Mouse (Mus musculus): ENCODE measurements around the gene Fbp1. TPM values are rescaled to one million over a fixed set of nuclear protein-coding genes. Genes with fewer than 3 reads are reported as not detected.
A peak's percentile ranks its signal among the peaks of the same experiment; 100 is the strongest.
"Not testable (repeated sequence)": the region's sequence is repeated elsewhere in the genome, so short reads cannot be mapped to it uniquely, and the experiment has no call there.

Fbp1 gene
- polyA plus RNA-seq, 1 experiment from 2014 or later, result not detected

GRCm38 (mm10) chr13:62857941-62858915, 29.9 kb downstream of the Fbp1 start, which contains the start of gene Fbp2:
Gene Fbp2, minus strand, starts transcription at chr13:62858422.
- Histone ChIP-seq H3K27ac (no peak within 1 kb of the TSS), H3K4me1 (0 out of 2 replicates have a peak, but pooled peaks cover 4% of the 10 kb centered on the region), H3K36me3 (replicated peaks) (no peaks in the 10 kb centered on the region), H3K27me3 (ENCODE audit: poor library complexity, severe bottlenecking) (no peaks in the 10 kb centered on the region), H3K9me3 (peaks cover 6% of the 10 kb centered on the region; the same call in 1 of the 2 replicates), H3K4me3 (no peak within 1 kb of the TSS)
- DNase-seq (ENCODE audit: extremely low spot score, low spot score), result no peak
- 77% methylated on average over 21 of the region's 21 CpGs for WGBS

GRCm38 (mm10) chr13:62856850-62857249, 31.2 kb downstream of the Fbp1 start:
- DNase-seq (ENCODE audit: extremely low spot score, low spot score), result no peak
- H3K27me3 ChIP-seq (ENCODE audit: poor library complexity, severe bottlenecking), result no peaks in the 10 kb centered on the region
- H3K27ac ChIP-seq, result no peak overlapping the region
- no peaks in the 10 kb centered on the region for H3K36me3 ChIP-seq (replicated peaks)
- 90% methylated on average over 14 of the region's 14 CpGs for WGBS
- H3K4me3 ChIP-seq, result no peak overlapping the region
- H3K4me1 ChIP-seq, result 0 out of 2 replicates have a peak, but pooled peaks cover 4% of the 10 kb centered on the region
- peaks cover 6% of the 10 kb centered on the region; the same call in 1 of the 2 replicates for H3K9me3 ChIP-seq

GRCm38 (mm10) chr13:62856305-62856675, 31.8 kb downstream of the Fbp1 start:
- peaks cover 6% of the 10 kb centered on the region; the same call in 1 of the 2 replicates for H3K9me3 ChIP-seq
- 0 out of 2 replicates have a peak, but pooled peaks cover 4% of the 10 kb centered on the region for H3K4me1 ChIP-seq
- no peaks in the 10 kb centered on the region for H3K27me3 ChIP-seq (ENCODE audit: poor library complexity, severe bottlenecking)
- H3K4me3 ChIP-seq, result peak overlapping the region; percentile 46
- peak overlapping the region; percentile 77 for H3K27ac ChIP-seq
- no peaks in the 10 kb centered on the region for H3K36me3 ChIP-seq (replicated peaks)
- DNase-seq (ENCODE audit: extremely low spot score, low spot score), result peak; percentile 85
- 10% methylated on average over 5 of the region's 5 CpGs for WGBS

DNA sequence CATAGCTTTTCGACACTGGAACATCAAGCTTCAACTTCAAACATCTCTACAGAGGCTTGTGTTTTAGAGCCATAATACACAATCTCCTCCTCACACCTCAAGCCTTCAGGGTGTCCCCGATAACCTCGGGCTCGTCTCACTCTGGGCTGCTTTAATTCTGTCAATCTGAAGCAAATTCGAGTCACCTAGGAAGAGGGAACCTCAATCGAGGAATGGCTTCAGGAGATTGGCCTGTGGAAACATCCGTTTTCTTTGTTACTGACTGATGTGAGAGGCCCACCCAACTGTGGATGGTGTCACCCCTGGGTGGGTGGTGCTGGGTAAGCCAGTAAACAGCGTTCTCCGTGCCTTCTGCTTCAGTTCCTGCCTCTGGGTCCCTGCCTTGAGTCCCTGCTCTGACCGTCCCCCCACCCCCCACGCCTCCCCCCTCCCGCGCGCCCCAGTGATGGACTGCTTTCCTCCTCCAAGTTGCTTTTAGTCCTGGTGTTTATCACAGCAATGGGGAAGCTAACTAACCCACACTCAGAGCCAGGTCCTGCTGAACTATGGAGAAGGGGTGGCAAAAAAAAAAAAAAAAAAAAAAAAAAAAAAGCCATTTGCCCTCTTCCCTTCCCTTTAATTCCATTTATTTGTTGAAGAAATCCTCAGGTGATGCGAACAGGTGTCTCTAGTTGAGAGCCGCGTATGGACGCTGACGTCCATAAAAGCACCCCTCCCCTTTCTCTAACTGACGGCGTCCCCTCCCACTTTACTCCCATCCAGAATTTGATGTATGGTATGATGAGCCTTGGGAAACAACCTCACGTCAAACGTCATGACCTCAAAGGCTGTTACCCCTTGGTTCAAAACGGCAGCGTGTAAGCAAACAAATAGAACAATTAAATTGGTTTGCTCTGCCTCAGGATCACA, 32.4 kb downstream of the Fbp1 start:
- Histone ChIP-seq H3K27ac (peak overlapping the region; percentile 77), H3K4me1 (0 out of 2 replicates have a peak, but pooled peaks cover 4% of the 10 kb centered on the region), H3K4me3 (peak overlapping the region; percentile 46), H3K36me3 (replicated peaks) (no peaks in the 10 kb centered on the region), H3K9me3 (peaks cover 6% of the 10 kb centered on the region; the same call in 1 of the 2 replicates), H3K27me3 (ENCODE audit: poor library complexity, severe bottlenecking) (no peaks in the 10 kb centered on the region)
- WGBS, result 35% methylated on average over 25 of the region's 25 CpGs
- DNase-seq (ENCODE audit: extremely low spot score, low spot score), result no peak

DNA sequence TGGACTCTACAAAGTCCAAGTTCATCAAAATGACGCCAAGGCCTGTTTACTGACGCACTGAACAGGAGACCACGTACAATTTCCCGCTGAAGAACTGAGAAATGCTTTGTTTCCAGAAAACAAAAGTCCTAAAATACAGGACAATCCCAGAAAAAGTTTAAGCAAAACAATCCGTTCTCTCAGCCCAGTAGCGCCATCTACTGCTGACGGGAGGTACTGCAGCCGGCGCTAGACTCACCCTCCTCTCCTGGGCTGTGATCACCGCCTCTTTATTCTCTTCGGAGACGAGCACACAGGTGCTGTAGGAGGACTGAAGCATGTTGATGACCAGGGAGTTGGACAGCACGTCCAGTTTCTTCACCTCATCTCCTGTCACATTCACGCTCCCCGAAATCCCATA, 33.4 kb downstream of the Fbp1 start:
- WGBS, result 8% methylated on average over 15 of the region's 15 CpGs
- Histone ChIP-seq H3K9me3 (peaks cover 6% of the 10 kb centered on the region; the same call in 1 of the 2 replicates), H3K27me3 (ENCODE audit: poor library complexity, severe bottlenecking) (no peaks in the 10 kb centered on the region), H3K27ac (no peak overlapping the region), H3K4me3 (no peak overlapping the region; the same call in 1 of the 2 replicates), H3K4me1 (0 out of 2 replicates have a peak, but pooled peaks cover 4% of the 10 kb centered on the region), H3K36me3 (replicated peaks) (no peaks in the 10 kb centered on the region)
- DNase-seq (ENCODE audit: extremely low spot score, low spot score), result peak; percentile 67

GRCm38 (mm10) chr13:62833341-62833740, 54.7 kb downstream of the Fbp1 start:
- Histone ChIP-seq H3K27me3 (ENCODE audit: poor library complexity, severe bottlenecking) (no peaks in the 10 kb centered on the region), H3K36me3 (replicated peaks) (no peaks in the 10 kb centered on the region), H3K4me3 (no peak overlapping the region), H3K27ac (no peak overlapping the region), H3K4me1 (no peaks in the 10 kb centered on the region), H3K9me3 (no peaks in the 10 kb centered on the region)
- DNase-seq (ENCODE audit: extremely low spot score, low spot score), result no peak
- WGBS, result 44% methylated on average over 4 of the region's 4 CpGs

GRCm38 (mm10) chr13:62832239-62832638, 55.8 kb downstream of the Fbp1 start:
- Histone ChIP-seq H3K4me3 (no peak overlapping the region), H3K27me3 (ENCODE audit: poor library complexity, severe bottlenecking) (no peaks in the 10 kb centered on the region), H3K4me1 (no peaks in the 10 kb centered on the region), H3K27ac (no peak overlapping the region), H3K36me3 (replicated peaks) (no peaks in the 10 kb centered on the region), H3K9me3 (no peaks in the 10 kb centered on the region)
- 79% methylated on average over 2 of the region's 2 CpGs for WGBS
- no peak for DNase-seq (ENCODE audit: extremely low spot score, low spot score)

- not testable (repeated sequence) for H3K27ac ChIP-seq; H3K36me3 ChIP-seq (replicated peaks); H3K4me1 ChIP-seq; DNase-seq (ENCODE audit: extremely low spot score, low spot score); H3K4me3 ChIP-seq; H3K27me3 ChIP-seq (ENCODE audit: poor library complexity, severe bottlenecking)
- 84% methylated on average over 3 of the region's 3 CpGs for WGBS
- peaks cover 16% of the 10 kb centered on the region for H3K9me3 ChIP-seq
These were observed 72.4 kb downstream of the Fbp1 start for GRCm38 (mm10) chr13:62815705-62816104.

Other genes starting within 250 kb of the Fbp1 start
- 30.6 and 30.9 TPM in 2 replicates for gene Platr25, start 127.6 kb downstream of the Fbp1 start, polyA plus RNA-seq (2016; fragmentation: Nextera tagmentation; extraction: Ambion mirVana)
- 11.4 and 13.3 TPM in 2 replicates for gene Gm5141, start 102.5 kb downstream of the Fbp1 start, polyA plus RNA-seq (2016; fragmentation: Nextera tagmentation; extraction: Ambion mirVana)
- 0.10 TPM in 1 of 2 replicates, not detected in the other for gene Fbp2, start 29.9 kb downstream of the Fbp1 start, polyA plus RNA-seq (2016; fragmentation: Nextera tagmentation; extraction: Ambion mirVana)
- 43.9 and 45.6 TPM in 2 replicates for gene 2010111I01Rik, start 76.6 kb upstream of the Fbp1 start, polyA plus RNA-seq (2016; fragmentation: Nextera tagmentation; extraction: Ambion mirVana)

Data from forebrain, embryonic 10.5 days (tissue).